Mouse (Mus musculus) gastrocnemius, postnatal 14 days (tissue): ENCODE results near the gene Ly6g6f. TPM values are rescaled to one million over a fixed set of nuclear protein-coding genes. Genes with fewer than 3 reads are reported as not detected.
"Not testable (repeated sequence)": the region's sequence is repeated elsewhere in the genome, so short reads cannot be mapped to it uniquely, and the experiment has no call there.

Source experiments
- DNase-seq: peaks from one replicate; pipeline ENCODE4 v3.0.0; 2021; ENCODE audit warnings: mixed read lengths
- intact Hi-C: fragments of 180-260 bp; cut with DNase I; formaldehyde crosslinking; loops from one replicate; pipeline ENCODE4 v1.15.1; 2025; ENCODE audit warnings: low total_unique reads
- total RNA-seq, 2 experiments: library from RNA; stranded (reverse); gene quantifications; 2 replicates each; pipeline ENCODE4 v1.2.3; 2021

The Ly6g6f gene
- total RNA-seq, 2 experiments from 2014 or later, result not detected

- intact Hi-C loops, result no loop called here
- no peak for DNase-seq
These were observed 41.6 kb downstream of the Ly6g6f start for GRCm38 (mm10) chr17:35043794-35044193.

- DNase-seq, result no peak
- intact Hi-C loops, result no loop called here
These were observed 46.1 kb downstream of the Ly6g6f start for GRCm38 (mm10) chr17:35039121-35039873.

GRCm38 (mm10) chr17:35034896-35035295 lies 50.5 kb downstream of the Ly6g6f start:
- intact Hi-C loops, result no loop called here
- no peak for DNase-seq

- DNase-seq, intact Hi-C loops: not testable (repeated sequence)
These were observed 51.7 kb downstream of the Ly6g6f start for GRCm38 (mm10) chr17:35033703-35034102.

GRCm38 (mm10) chr17:35032323-35032870 lies 53.0 kb downstream of the Ly6g6f start:
- intact Hi-C loops, result no loop called here
- DNase-seq, result no peak

GRCm38 (mm10) chr17:35031880-35032279 lies 53.5 kb downstream of the Ly6g6f start:
- intact Hi-C loops, result no loop called here
- DNase-seq, result no peak

GRCm38 (mm10) chr17:35031272-35031671 lies 54.1 kb downstream of the Ly6g6f start:
- intact Hi-C loops, result no loop called here
- no peak for DNase-seq

Other genes with a start within 250 kb of the Ly6g6f start
- gene Stk19, start 248.7 kb downstream of the Ly6g6f start, total RNA-seq, result 1 to 10 TPM; 6.8 to 7.2 TPM
- gene Dxo, start 248.6 kb downstream of the Ly6g6f start, total RNA-seq, result 10 to 100 TPM in 1 of 2 experiments, 1 to 10 TPM in 1; 9.3 to 13.0 TPM
- gene Skiv2l, start 235.4 kb downstream of the Ly6g6f start, total RNA-seq, result 10 to 100 TPM; 17.4 to 17.8 TPM
- 10 to 100 TPM in 1 of 2 experiments, 1 to 10 TPM in 1; 9.7 to 13.4 TPM for gene Nelfe, start 235.2 kb downstream of the Ly6g6f start, total RNA-seq
- 1 to 10 TPM in 1 of 2 experiments, under 1 TPM in 1; 0.75 to 1.9 TPM for gene Cfb, start 223.1 kb downstream of the Ly6g6f start, total RNA-seq
- 1 to 10 TPM; 3.4 to 5.1 TPM for gene Zbtb12, start 206.1 kb downstream of the Ly6g6f start, total RNA-seq
- gene Gm20547, start 203.6 kb downstream of the Ly6g6f start, total RNA-seq, result not detected
- gene C2, start 187.3 kb downstream of the Ly6g6f start, total RNA-seq, result 1 to 10 TPM; 1.8 to 3.1 TPM
- gene Ehmt2, start 187.1 kb downstream of the Ly6g6f start, total RNA-seq, result 10 to 100 TPM; 29.4 to 32.2 TPM
- under 1 TPM in 1 of 2 experiments, not detected in 1; 0.09 TPM for gene Slc44a4, start 171.1 kb downstream of the Ly6g6f start, total RNA-seq
- 1 to 10 TPM; 8.0 to 8.3 TPM for gene Neu1, start 154.4 kb downstream of the Ly6g6f start, total RNA-seq
- 1 to 10 TPM; 2.6 to 5.9 TPM for gene Hspa1b, start 126.4 kb downstream of the Ly6g6f start, total RNA-seq
- not detected for gene Gm20481, start 115.7 kb downstream of the Ly6g6f start, total RNA-seq
- 1 to 10 TPM; 3.8 to 6.8 TPM for gene Hspa1a, start 113.5 kb downstream of the Ly6g6f start, total RNA-seq
- gene Hspa1l, start 112.9 kb downstream of the Ly6g6f start, total RNA-seq, result 10 to 100 TPM; 11.6 to 14.8 TPM
- gene Lsm2, start 103.7 kb downstream of the Ly6g6f start, total RNA-seq, result 10 to 100 TPM; 19.5 to 20.1 TPM
- gene Vars, start 84.6 kb downstream of the Ly6g6f start, total RNA-seq, result 10 to 100 TPM; 26.8 to 29.2 TPM
- 1 to 10 TPM; 3.7 to 3.9 TPM for gene Vwa7, start 69.0 kb downstream of the Ly6g6f start, total RNA-seq
- gene Sapcd1, start 57.6 kb downstream of the Ly6g6f start, total RNA-seq, result 1 to 10 TPM in 1 of 2 experiments, under 1 TPM in 1; 0.38 to 1.5 TPM
- gene Msh5, start 38.9 kb downstream of the Ly6g6f start, total RNA-seq, result under 1 TPM; 0.84 to 0.94 TPM
- gene Clic1, start 35.6 kb downstream of the Ly6g6f start, total RNA-seq, result 10 to 100 TPM; 28.3 to 32.5 TPM
- 10 to 100 TPM; 23.4 to 32.2 TPM for gene Ddah2, start 26.6 kb downstream of the Ly6g6f start, total RNA-seq
- gene Ly6g6c, start 20.2 kb downstream of the Ly6g6f start, total RNA-seq, result not detected
- gene Mpig6b, start 19.4 kb downstream of the Ly6g6f start, total RNA-seq, result not detected
- not detected for gene Ly6g6e, start 8.7 kb downstream of the Ly6g6f start, total RNA-seq
- gene Ly6g6d, start 7.5 kb downstream of the Ly6g6f start, total RNA-seq, result under 1 TPM; 0.64 TPM
- 10 to 100 TPM; 52.8 to 58.5 TPM for gene Abhd16a, start 3.7 kb upstream of the Ly6g6f start, total RNA-seq
- not detected for gene Ly6g5c, start 22.7 kb upstream of the Ly6g6f start, total RNA-seq
- gene Ly6g5b, start 29.8 kb upstream of the Ly6g6f start, total RNA-seq, result under 1 TPM; 0.27 to 0.37 TPM
- 1 to 10 TPM; 7.0 to 7.9 TPM for gene Gpank1, start 35.8 kb upstream of the Ly6g6f start, total RNA-seq
- gene Csnk2b, start 36.4 kb upstream of the Ly6g6f start, total RNA-seq, result 100 to 1,000 TPM; 156 to 166 TPM
- gene D17H6S53E, start 40.8 kb upstream of the Ly6g6f start, total RNA-seq, result 10 to 100 TPM; 14.4 to 16.1 TPM
- gene Apom, start 46.4 kb upstream of the Ly6g6f start, total RNA-seq, result not detected
- gene Bag6, start 49.6 kb upstream of the Ly6g6f start, total RNA-seq, result 100 to 1,000 TPM; 193 to 200 TPM
- gene Prrc2a, start 79.3 kb upstream of the Ly6g6f start, total RNA-seq, result 100 to 1,000 TPM; 102 to 118 TPM
- gene Aif1, start 90.5 kb upstream of the Ly6g6f start, total RNA-seq, result under 1 TPM; 0.71 to 0.90 TPM
- gene Lst1, start 102.8 kb upstream of the Ly6g6f start, total RNA-seq, result 1 to 10 TPM; 1.5 to 2.8 TPM
- under 1 TPM in 1 of 2 experiments, not detected in 1; 0.31 TPM for gene Ltb, start 108.8 kb upstream of the Ly6g6f start, total RNA-seq
- gene Tnf, start 116.4 kb upstream of the Ly6g6f start, total RNA-seq, result under 1 TPM; 0.24 to 0.68 TPM
- gene Lta, start 119.7 kb upstream of the Ly6g6f start, total RNA-seq, result under 1 TPM; 0.42 to 0.78 TPM
- not detected for gene Gm16181, start 135.2 kb upstream of the Ly6g6f start, total RNA-seq
- 1 to 10 TPM; 2.3 to 2.7 TPM for gene Atp6v1g2, start 148.1 kb upstream of the Ly6g6f start, total RNA-seq
- 1 to 10 TPM; 7.6 to 7.9 TPM for gene Nfkbil1, start 150.2 kb upstream of the Ly6g6f start, total RNA-seq
- gene Ddx39b, start 156.1 kb upstream of the Ly6g6f start, total RNA-seq, result 100 to 1,000 TPM in 1 of 2 experiments, 10 to 100 TPM in 1; 85.3 to 103 TPM
- 10 to 100 TPM; 34.3 to 40.7 TPM for gene H2-D1, start 177.1 kb upstream of the Ly6g6f start, total RNA-seq
- under 1 TPM; 0.18 to 0.47 TPM for gene H2-Q1, start 234.8 kb upstream of the Ly6g6f start, total RNA-seq